Mouse (Mus musculus) small intestine, adult 2 months (tissue): ENCODE results near the gene Fam53a.

Experiments
- CTCF ChIP-seq: fragments of 200-500 bp; IDR thresholded peaks from 2 replicates; pipeline ENCODE4 v1.5.1; 2012; ENCODE audit warnings: low read depth, mild to moderate bottlenecking, control low read depth, inconsistent platforms, low read length, moderate library complexity, mixed read lengths; ENCODE audit not compliant: insufficient replicate concordance, insufficient read length; ENCODE audit errors: extremely low read depth
- POLR2A ChIP-seq: fragments of 200-500 bp; IDR thresholded peaks from 2 replicates; pipeline ENCODE4 v1.6.1; 2012; ENCODE audit warnings: low read depth, mild to moderate bottlenecking, control low read depth, inconsistent platforms, low read length, moderate library complexity

GRCm38 (mm10) chr5:33651017-33651416, 21.6 kb upstream of the Fam53a start:
- TF ChIP-seq CTCF (no peak), POLR2A (no peak)
